Mouse (Mus musculus) liver, adult 2 months (tissue): ENCODE results near the gene Hhat. TPM values are rescaled to one million over a fixed set of nuclear protein-coding genes. Genes with fewer than 3 reads are reported as not detected.

ENCODE experiments used
- DNase-seq: peaks from one replicate; pipeline ENCODE4 v3.0.0-alpha.2; 2011; ENCODE audit warnings: low read depth, low spot score; ENCODE audit errors: extremely low read depth
- H3K27ac ChIP-seq: fragments of 200-500 bp; replicated peaks from 2 replicates; pipeline ENCODE4 v1.5.1; 2012; ENCODE audit warnings: low read depth, mild to moderate bottlenecking, control low read depth, inconsistent platforms, low read length; ENCODE audit not compliant: insufficient read depth
- H3K27me3 ChIP-seq: fragments of 200-500 bp; 2 replicates; pipeline ENCODE4 v1.6.1; 2012; ENCODE audit warnings: mild to moderate bottlenecking, moderate library complexity, low read length, inconsistent platforms; ENCODE audit not compliant: control insufficient read depth, insufficient read depth
- H3K36me3 ChIP-seq: fragments of 200-500 bp; 2 replicates; pipeline ENCODE4 v1.6.1; 2012; ENCODE audit warnings: low read length, inconsistent platforms; ENCODE audit not compliant: control insufficient read depth, insufficient read depth
- H3K4me1 ChIP-seq: fragments of 200-500 bp; 2 replicates; pipeline ENCODE4 v1.6.1; 2011; ENCODE audit warnings: low read length; ENCODE audit not compliant: control insufficient read depth, insufficient read depth
- H3K4me3 ChIP-seq: fragments of 200-500 bp; 2 replicates; pipeline ENCODE4 v1.5.1; 2011; ENCODE audit warnings: low read depth, mild to moderate bottlenecking, control low read depth, low read length, moderate library complexity; ENCODE audit not compliant: insufficient read depth
- H3K79me2 ChIP-seq: fragments of 200-500 bp; 2 replicates; pipeline ENCODE4 v1.6.1; 2012; ENCODE audit warnings: inconsistent platforms, mild to moderate bottlenecking, low read length, moderate library complexity; ENCODE audit not compliant: control insufficient read depth, insufficient read depth
- H3K9ac ChIP-seq: fragments of 200-500 bp; 2 replicates; pipeline ENCODE4 v1.6.1; 2012; ENCODE audit warnings: low read depth, mild to moderate bottlenecking, control low read depth, inconsistent platforms, low read length
- CTCF ChIP-seq: fragments of 200-500 bp; IDR thresholded peaks from 2 replicates; pipeline ENCODE4 v1.5.1; 2011; ENCODE audit warnings: low read depth, low read length, control low read depth
- POLR2A ChIP-seq: fragments of 200-500 bp; IDR thresholded peaks from 2 replicates; pipeline ENCODE4 v1.6.1; 2011; ENCODE audit warnings: low read length, control low read depth; ENCODE audit not compliant: insufficient read depth; ENCODE audit errors: extremely low read depth
- WGBS: fragments of 180-500 bp; shearing (Covaris S2); methylation state at CpG from one replicate; pipeline ENCODE4 v1.1.7; 2018; 5-methylcytosine and 5-hydroxymethylcytosine counted together
- polyA plus RNA-seq: library from polyadenylated mRNA; depleted of rRNA; stranded (reverse); fragments of >200 nt; gene quantifications from 2 replicates; pipeline ENCODE4 v1.2.3, GENCODE M21; 2012
- total RNA-seq: library from RNA; depleted of rRNA; stranded (reverse); fragments of >200 nt; gene quantifications from 2 replicates; pipeline ENCODE4 v1.2.3, GENCODE M21; 2014

Hhat gene
- total and polyA plus RNA-seq, 2 experiments = 1.9 to 2.1 TPM

- TF ChIP-seq POLR2A (no peak), CTCF (no peak)
- DNase-seq = no peak
- WGBS = 74% methylated on average over 8 of the region's 8 CpGs
- no peaks in the 10 kb centered on the region for H3K36me3 ChIP-seq
- H3K27me3 ChIP-seq = no peaks in the 10 kb centered on the region
- H3K27ac ChIP-seq = no peak overlapping the region
- no peak overlapping the region for H3K9ac ChIP-seq
- no peaks in the 10 kb centered on the region for H3K4me1 ChIP-seq
- no peak overlapping the region for H3K4me3 ChIP-seq
- H3K79me2 ChIP-seq = no peaks in the 10 kb centered on the region
Observed at GRCm38 (mm10) chr1:192480072-192480784, 290.8 kb downstream of the Hhat start.

- Histone ChIP-seq H3K36me3 (no peaks in the 10 kb centered on the region), H3K4me3 (no peak overlapping the region), H3K27me3 (peaks cover 5% of the 10 kb centered on the region; the same call in 1 of the 2 replicates), H3K4me1 (no peaks in the 10 kb centered on the region), H3K9ac (no peak overlapping the region), H3K27ac (no peak overlapping the region), H3K79me2 (no peaks in the 10 kb centered on the region)
- WGBS = 72% methylated on average over 5 of the region's 5 CpGs
- TF ChIP-seq CTCF (no peak), POLR2A (no peak)
- no peak for DNase-seq
Observed at GRCm38 (mm10) chr1:192478176-192478575, 292.8 kb downstream of the Hhat start.

DNA sequence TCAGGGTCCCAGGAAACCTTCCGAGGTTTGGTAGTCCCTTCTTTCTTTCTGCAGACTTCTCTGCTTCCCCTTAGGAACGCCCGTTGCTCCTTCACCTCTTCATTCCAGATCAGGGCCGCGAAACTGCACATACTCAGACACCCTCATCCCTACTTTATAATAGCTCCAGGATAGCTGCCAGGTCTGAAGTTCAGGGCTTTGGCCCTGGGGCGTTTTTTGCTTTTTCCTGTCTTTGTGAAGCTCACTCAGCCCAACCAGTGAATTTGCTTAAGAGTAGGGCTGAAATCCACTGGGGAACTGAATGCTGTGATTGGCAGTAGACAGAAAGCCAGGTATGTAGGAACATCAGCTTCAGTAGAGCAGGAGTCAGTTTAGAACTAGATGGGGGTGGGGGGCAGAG lies 293.5 kb downstream of the Hhat start:
- Histone ChIP-seq H3K4me1 (no peaks in the 10 kb centered on the region), H3K4me3 (no peak overlapping the region), H3K27me3 (peaks cover 5% of the 10 kb centered on the region; the same call in 1 of the 2 replicates), H3K36me3 (no peaks in the 10 kb centered on the region), H3K9ac (no peak overlapping the region), H3K79me2 (no peaks in the 10 kb centered on the region), H3K27ac (no peak overlapping the region)
- 71% methylated on average over 6 of the region's 6 CpGs for WGBS
- no peak for DNase-seq
- no peak for TF ChIP-seq CTCF
- TF ChIP-seq POLR2A = no peak

- H3K4me1 ChIP-seq = no peaks in the 10 kb centered on the region
- H3K36me3 ChIP-seq = no peaks in the 10 kb centered on the region
- no peak overlapping the region for H3K27ac ChIP-seq
- H3K79me2 ChIP-seq = no peaks in the 10 kb centered on the region
- peaks cover 5% of the 10 kb centered on the region; the same call in 1 of the 2 replicates for H3K27me3 ChIP-seq
- WGBS = 23% methylated on average over 7 of the region's 7 CpGs
- H3K4me3 ChIP-seq = no peak overlapping the region
- TF ChIP-seq POLR2A (no peak), CTCF (no peak)
- DNase-seq = no peak
- no peak overlapping the region for H3K9ac ChIP-seq
Observed at GRCm38 (mm10) chr1:192476704-192477103, 294.3 kb downstream of the Hhat start.

- Histone ChIP-seq H3K27me3 (peaks cover 5% of the 10 kb centered on the region; the same call in 1 of the 2 replicates), H3K4me1 (no peaks in the 10 kb centered on the region), H3K79me2 (no peaks in the 10 kb centered on the region), H3K4me3 (no peak overlapping the region), H3K9ac (no peak overlapping the region), H3K27ac (no peak overlapping the region), H3K36me3 (no peaks in the 10 kb centered on the region)
- TF ChIP-seq CTCF = no peak
- no peak for TF ChIP-seq POLR2A
- DNase-seq = no peak
- WGBS = 90% methylated on average over 6 of the region's 6 CpGs
Observed at GRCm38 (mm10) chr1:192473134-192473533, 297.9 kb downstream of the Hhat start.

DNA sequence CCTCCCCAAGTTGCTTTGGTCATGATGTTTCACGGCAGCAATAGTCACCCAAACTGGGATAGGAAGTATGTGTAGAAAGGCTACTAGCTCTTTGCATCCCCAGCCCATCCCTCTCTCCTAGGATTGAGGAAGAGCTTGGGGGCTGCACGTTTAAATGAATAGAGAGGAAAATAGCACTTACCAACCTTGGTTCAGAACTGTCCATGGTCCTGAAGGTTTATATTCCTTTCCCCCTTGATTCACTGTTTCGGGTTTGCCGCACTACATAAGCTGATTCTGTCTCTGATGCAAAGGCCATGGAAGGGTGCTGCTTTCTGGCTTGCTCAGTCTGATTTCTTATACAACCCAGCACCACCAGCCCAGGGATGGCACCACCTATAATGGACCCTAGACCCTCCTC lies 298.7 kb downstream of the Hhat start:
- H3K27me3 ChIP-seq = peaks cover 5% of the 10 kb centered on the region; the same call in 1 of the 2 replicates
- H3K27ac ChIP-seq = no peak overlapping the region
- no peak for DNase-seq
- TF ChIP-seq POLR2A (no peak), CTCF (no peak)
- no peaks in the 10 kb centered on the region for H3K4me1 ChIP-seq
- 60% methylated on average over 4 of the region's 4 CpGs for WGBS
- H3K4me3 ChIP-seq = no peak overlapping the region
- no peaks in the 10 kb centered on the region for H3K36me3 ChIP-seq
- H3K79me2 ChIP-seq = no peaks in the 10 kb centered on the region
- no peak overlapping the region for H3K9ac ChIP-seq
